Mouse (Mus musculus) lung, embryonic 16.5 days (tissue): ENCODE results near the gene Arl4c. TPM values are rescaled to one million over a fixed set of nuclear protein-coding genes. Genes with fewer than 3 reads are reported as not detected.

Experiments
- ATAC-seq: fragments of 200-750 bp; cut with Nextera tagmentation; 2 replicates; pipeline ENCODE4 v1.8.0; 2017; ENCODE audit warnings: low read depth, mild to moderate bottlenecking, moderate library complexity
- H3K27ac ChIP-seq: fragments of 300-500 bp; sonication (generic); 2 replicates; pipeline ENCODE4 v1.5.1; 2014; ENCODE audit warnings: mild to moderate bottlenecking, control low read depth, low read length
- H3K27me3 ChIP-seq: fragments of 300-500 bp; sonication (generic); 2 replicates; pipeline ENCODE4 v1.6.1; 2014; ENCODE audit warnings: low read depth, low read length, mixed read lengths; ENCODE audit not compliant: control insufficient read depth, insufficient read depth
- H3K36me3 ChIP-seq: fragments of 300-500 bp; sonication (generic); 2 replicates; pipeline ENCODE4 v1.6.1; 2014; ENCODE audit warnings: low read length; ENCODE audit not compliant: control insufficient read depth, insufficient read depth
- H3K4me1 ChIP-seq: fragments of 300-500 bp; sonication (generic); replicated peaks from 2 replicates; pipeline ENCODE4 v1.6.1; 2014; ENCODE audit warnings: low read length, mixed read lengths; ENCODE audit not compliant: control insufficient read depth, insufficient read depth
- H3K4me2 ChIP-seq: fragments of 300-500 bp; sonication (generic); 2 replicates; pipeline ENCODE4 v1.6.1; 2014; ENCODE audit warnings: low read depth, low read length, control low read depth
- H3K4me3 ChIP-seq: fragments of 300-500 bp; sonication (generic); 2 replicates; pipeline ENCODE4 v1.5.1; 2014; ENCODE audit warnings: mild to moderate bottlenecking, low read length, control low read depth
- H3K9ac ChIP-seq: fragments of 300-500 bp; sonication (generic); 2 replicates; pipeline ENCODE4 v1.6.1; 2014; ENCODE audit warnings: low read length, control low read depth
- H3K9me3 ChIP-seq: fragments of 300-500 bp; sonication (generic); 2 replicates; pipeline ENCODE4 v1.6.1; 2016; ENCODE audit warnings: low read length; ENCODE audit not compliant: control insufficient read depth
- WGBS: fragments of 180-500 bp; shearing (Covaris S2); extraction: QIAGEN DNeasy Blood & Tissue Kit; methylation state at CpG from one replicate; pipeline ENCODE4 v1.1.7; 2014; 5-methylcytosine and 5-hydroxymethylcytosine counted together
- polyA plus RNA-seq: library from polyadenylated mRNA; unstranded; fragments of >200 nt; fragmentation: Nextera tagmentation; extraction: Ambion mirVana; gene quantifications from 2 replicates; pipeline ENCODE4 v1.2.1, GENCODE M21; 2015

Arl4c gene
- polyA plus RNA-seq, 1 experiment from 2014 or later, result 15.2 TPM

GRCm38 (mm10) chr1:88625190-88625589, 76.8 kb downstream of the Arl4c start:
- Histone ChIP-seq H3K9me3 (no peaks in the 10 kb centered on the region), H3K4me2 (no peak overlapping the region), H3K27me3 (no peaks in the 10 kb centered on the region), H3K9ac (no peak overlapping the region), H3K4me3 (no peak overlapping the region), H3K27ac (no peak overlapping the region), H3K36me3 (no peaks in the 10 kb centered on the region), H3K4me1 (peaks cover 3% of the 10 kb centered on the region; the same call in 1 of the 2 replicates)
- WGBS, result 52% methylated on average over 1 of the region's 1 CpGs
- ATAC-seq, result peak; percentile 52

GRCm38 (mm10) chr1:88624376-88624775, 77.6 kb downstream of the Arl4c start:
- Histone ChIP-seq H3K27ac (no peak overlapping the region), H3K9me3 (no peaks in the 10 kb centered on the region), H3K9ac (no peak overlapping the region), H3K27me3 (no peaks in the 10 kb centered on the region), H3K4me2 (no peak overlapping the region), H3K4me1 (peaks cover 3% of the 10 kb centered on the region; the same call in 1 of the 2 replicates), H3K36me3 (no peaks in the 10 kb centered on the region), H3K4me3 (no peak overlapping the region)
- WGBS, result 90% methylated on average over 4 of the region's 4 CpGs
- ATAC-seq, result no peak

GRCm38 (mm10) chr1:88623541-88624115, 78.4 kb downstream of the Arl4c start:
- Histone ChIP-seq H3K4me2 (no peak overlapping the region), H3K4me1 (peaks cover 3% of the 10 kb centered on the region; the same call in 1 of the 2 replicates), H3K27me3 (no peaks in the 10 kb centered on the region), H3K36me3 (no peaks in the 10 kb centered on the region), H3K9me3 (no peaks in the 10 kb centered on the region), H3K4me3 (no peak overlapping the region), H3K27ac (no peak overlapping the region), H3K9ac (no peak overlapping the region)
- WGBS, result 86% methylated on average over 8 of the region's 8 CpGs
- ATAC-seq, result no peak

Other genes with a start within 250 kb of the Arl4c start
- 0.21 and 0.28 TPM in 2 replicates for gene Glrp1, start 192.2 kb downstream of the Arl4c start, polyA plus RNA-seq